Mouse (Mus musculus) spleen, adult 2 months (tissue): Measurements from ENCODE around the gene Ctnna3.

ENCODE experiments used
- CTCF ChIP-seq: fragments of 200-500 bp; IDR thresholded peaks from 2 replicates; pipeline ENCODE4 v1.5.1; 2011; ENCODE audit warnings: mild to moderate bottlenecking, inconsistent platforms; ENCODE audit not compliant: insufficient read depth, insufficient read length, insufficient replicate concordance; ENCODE audit errors: extremely low read depth
- POLR2A ChIP-seq: fragments of 200-500 bp; IDR thresholded peaks from 2 replicates; pipeline ENCODE4 v1.6.1; 2011; ENCODE audit warnings: low read depth, low read length, inconsistent platforms

DNA sequence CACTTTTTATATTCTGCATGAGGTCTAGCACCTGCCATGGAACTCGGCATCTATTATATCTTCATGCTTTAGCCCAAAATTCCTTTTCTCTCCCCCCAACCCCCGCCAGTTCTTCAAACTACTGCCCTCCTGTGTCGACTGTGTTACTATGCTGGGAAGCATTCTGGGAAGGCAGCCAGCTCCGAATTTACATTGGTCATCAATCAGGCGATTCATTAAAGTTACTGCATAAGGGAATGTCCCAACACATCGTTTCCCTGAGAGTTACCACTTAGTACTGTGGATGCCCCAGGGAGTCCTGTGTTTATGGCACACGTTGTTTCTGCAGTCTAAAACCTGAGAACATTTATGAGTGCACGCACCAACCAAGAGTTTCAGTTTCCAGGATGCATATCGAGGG, 1288.1 kb downstream of the Ctnna3 start:
- no peak for TF ChIP-seq CTCF
- no peak for TF ChIP-seq POLR2A
